Mouse (Mus musculus): ENCODE results near the gene Sc5d. TPM values are rescaled to one million over a fixed set of nuclear protein-coding genes. Genes with fewer than 3 reads are reported as not detected.

Sc5d gene
- total RNA-seq (2021): 100 to 1,000 TPM; 100 to 104 TPM
- long read RNA-seq, experiment 1, full-length matches to known transcripts: 79 of 92 reads
- long read RNA-seq, experiment 1, partial matches to known transcripts: 9 of 92 reads
- long read RNA-seq, experiment 1, other reads (novel, unspliced or antisense): 4 of 92 reads
- long read RNA-seq, experiment 2, full-length matches to known transcripts: 262 of 309 reads
- long read RNA-seq, experiment 2, partial matches to known transcripts: 28 of 309 reads
- long read RNA-seq, experiment 2, other reads (novel, unspliced or antisense): 19 of 309 reads

DNA sequence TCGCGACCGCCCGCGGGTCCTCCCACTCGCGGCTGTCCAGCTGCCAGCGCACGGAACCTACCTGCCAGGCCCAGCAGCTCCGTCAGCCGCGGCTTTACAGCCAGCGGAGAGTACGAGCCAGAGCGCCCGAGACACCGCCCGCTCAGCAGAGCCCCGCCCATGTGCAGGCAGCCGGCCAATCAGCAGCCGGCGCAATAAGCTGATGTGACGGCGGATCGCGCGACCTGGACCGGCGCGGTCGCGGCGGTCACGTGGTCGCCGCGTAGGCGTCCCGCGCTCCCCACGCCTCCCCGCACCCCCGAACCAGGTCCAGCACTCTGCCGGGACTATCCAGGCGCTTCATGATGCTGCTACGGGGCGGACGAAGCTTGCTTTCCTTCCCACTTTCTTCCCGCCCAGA is at the start of gene Sc5d:
Sc5d (minus strand) TSS at position 112 of the 400 bp plus-strand sequence.
- DNase-seq (ENCODE audit: low spot score in 2 of 2): peak; percentile 91 to 93

DNA sequence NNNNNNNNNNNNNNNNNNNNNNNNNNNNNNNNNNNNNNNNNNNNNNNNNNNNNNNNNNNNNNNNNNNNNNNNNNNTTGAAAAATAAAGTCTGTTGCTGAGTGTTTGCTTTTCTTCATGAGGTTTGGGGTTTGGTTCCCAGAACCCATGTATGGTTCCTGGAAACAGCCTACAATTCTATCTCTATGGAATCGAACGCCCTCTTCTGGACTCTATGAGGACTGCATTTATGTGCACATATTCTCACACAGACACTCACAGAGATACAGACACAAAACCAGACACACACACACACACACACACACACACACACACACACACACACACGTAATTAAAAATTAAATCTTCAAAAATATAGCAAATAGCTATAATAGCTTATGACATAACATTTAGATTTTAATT is 47.3 kb upstream of the Sc5d start:
- no peak for DNase-seq (ENCODE audit: low spot score in 2 of 2)

DNA sequence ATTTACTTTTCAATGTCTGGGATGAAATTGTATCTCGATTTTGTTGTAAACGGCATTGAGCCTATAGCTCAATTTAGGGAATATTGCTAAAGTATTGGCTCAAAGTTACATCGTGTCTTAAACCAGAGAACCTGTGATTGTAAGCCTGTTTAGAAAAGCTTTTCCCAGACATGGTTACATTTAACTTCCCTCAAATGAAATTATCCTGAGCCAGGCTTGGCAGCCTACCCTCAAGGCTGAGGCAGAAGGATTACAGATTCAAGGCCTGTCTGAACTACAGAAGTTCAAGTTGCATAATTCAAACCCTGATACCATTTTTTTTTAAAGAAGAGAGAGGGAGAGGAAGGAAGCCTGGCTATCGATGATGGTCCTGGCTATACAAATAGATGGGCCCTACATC is 39.8 kb upstream of the Sc5d start:
- DNase-seq (ENCODE audit: low spot score in 2 of 2): no peak

DNA sequence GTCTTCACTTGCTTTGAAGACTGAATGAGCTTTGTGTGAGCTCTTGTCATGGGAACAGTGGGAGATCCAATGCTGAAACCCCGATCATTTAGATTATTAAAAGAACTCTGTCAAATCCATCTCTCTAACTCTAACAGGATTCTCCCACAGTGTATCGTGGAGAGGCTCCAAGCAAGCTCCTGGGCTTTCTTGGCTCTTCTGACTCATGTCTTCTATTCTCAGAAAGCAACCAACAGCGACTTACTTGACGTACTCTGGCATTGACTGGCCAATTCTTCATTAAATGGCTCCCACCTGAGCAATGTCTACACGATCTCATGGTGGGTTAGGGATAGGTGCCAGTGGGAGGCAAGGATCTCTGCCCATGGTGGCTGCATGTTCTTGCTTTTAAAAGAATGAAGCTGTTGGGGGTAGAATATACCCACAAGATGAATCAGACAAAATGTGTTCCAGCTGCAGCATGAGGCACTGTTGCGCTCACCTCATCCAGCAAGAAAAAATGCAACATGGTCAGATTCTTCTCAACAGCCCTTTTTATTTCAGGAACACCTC is 37.1 kb upstream of the Sc5d start:
- DNase-seq (ENCODE audit: low spot score in 2 of 2): no peak

DNA sequence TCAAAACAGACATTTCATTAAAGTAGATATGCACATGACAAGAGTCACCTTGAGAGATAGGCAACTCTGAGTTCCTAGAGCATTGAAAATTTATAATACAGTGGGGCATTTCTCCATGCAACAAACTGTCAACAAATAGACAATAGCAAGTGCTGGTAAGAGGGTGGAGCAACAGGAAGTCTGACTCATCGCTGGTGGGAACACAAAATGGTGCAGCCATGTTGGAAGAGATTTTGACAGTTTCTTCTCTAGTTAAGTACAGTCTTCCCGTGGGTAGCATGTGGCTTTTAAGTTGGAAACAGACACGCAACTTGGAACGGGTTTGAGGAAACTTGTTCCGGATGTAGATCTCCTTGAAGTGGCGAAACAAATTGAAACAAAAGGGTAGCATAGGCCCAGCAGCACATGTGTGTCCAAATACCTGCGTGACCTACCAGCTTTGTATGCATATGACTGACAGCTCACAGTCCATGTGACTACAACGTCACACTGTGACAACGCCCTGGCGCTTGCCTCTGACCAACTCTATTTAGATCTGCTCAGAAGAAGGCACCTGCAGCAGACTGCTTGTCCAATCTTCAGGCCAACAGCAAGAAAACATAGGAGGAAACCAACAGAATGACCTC is 32.4 kb upstream of the Sc5d start:
- DNase-seq (ENCODE audit: low spot score in 2 of 2): no peak

DNA sequence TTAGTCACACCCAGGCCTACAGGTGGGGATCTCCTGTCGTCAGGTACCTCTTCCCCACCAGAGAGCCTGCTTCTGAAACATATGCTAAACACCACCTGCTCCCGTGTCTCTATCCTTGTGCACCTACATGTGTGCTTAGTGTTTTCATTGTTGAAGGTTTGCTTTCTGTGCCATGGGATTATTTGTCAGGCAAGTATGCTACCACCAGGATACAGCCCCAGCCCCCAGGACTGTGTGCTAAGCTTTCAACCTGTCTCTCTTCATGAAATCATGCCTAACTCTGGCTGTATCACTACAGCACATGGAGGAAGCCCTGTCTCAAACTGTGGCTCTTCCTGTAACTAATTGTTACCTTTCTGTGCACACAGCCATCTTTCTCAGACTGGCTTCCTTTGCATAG is 30.1 kb upstream of the Sc5d start:
- DNase-seq (ENCODE audit: low spot score in 2 of 2): no peak

DNA sequence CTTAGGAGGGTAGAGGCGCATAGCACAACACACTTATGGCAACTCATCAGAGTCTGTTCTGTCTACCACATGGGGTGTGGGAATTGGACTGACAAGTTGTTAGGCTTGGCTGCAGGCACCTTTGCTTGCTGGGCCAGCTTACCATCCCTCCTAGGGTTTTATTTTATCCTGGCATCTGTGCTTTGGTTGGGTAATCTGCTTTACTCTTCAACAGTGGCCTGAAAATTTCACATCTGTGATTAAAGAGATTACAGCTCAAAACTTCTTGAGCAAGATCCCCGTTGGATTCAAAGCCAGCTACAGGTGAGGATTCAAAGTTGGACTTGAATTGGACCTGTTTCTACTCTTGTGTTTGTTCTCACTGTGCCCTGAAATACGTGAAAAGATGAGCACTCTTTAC is 29.5 kb upstream of the Sc5d start:
- DNase-seq (ENCODE audit: low spot score in 2 of 2): no peak

DNA sequence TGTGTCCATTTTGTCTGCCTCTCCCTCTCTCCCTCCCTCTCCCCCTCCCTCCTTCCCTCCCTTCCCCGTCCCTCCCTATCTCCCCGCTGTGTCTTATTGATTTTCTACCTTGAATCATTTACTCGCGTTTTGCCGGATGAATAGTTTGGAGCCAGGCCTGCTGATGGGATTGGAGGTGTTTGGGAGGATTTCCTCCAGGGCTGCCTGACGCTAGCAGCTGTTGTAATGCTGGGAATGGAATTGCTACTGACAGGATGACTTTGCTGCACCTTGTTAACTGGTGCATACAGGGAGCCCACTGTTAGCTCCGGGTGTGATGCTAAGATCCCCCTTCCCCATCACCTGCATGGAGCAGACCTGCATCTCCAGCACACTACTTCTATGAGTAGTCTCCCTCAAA is 29.0 kb upstream of the Sc5d start:
- no peak for DNase-seq (ENCODE audit: low spot score in 2 of 2)

DNA sequence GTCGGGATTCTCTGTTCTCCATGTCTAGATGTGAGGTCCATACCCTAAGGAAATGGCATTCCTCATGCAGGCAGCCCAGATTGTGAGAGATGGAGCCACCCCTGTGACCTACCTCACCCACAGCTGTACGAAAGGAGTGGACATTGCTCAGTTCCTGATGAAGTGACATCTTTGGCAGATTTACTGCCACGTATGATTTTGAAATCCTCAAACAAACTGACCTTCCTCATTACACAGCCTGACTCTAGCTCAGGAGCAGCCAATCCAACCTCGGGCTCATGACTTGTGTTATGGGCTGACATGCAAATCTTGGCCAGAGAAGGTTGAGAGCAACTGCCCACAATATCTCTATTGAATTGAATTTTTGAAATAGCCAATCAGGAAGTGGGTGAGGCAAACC is 15.6 kb upstream of the Sc5d start:
- no peak for DNase-seq (ENCODE audit: low spot score in 2 of 2)

DNA sequence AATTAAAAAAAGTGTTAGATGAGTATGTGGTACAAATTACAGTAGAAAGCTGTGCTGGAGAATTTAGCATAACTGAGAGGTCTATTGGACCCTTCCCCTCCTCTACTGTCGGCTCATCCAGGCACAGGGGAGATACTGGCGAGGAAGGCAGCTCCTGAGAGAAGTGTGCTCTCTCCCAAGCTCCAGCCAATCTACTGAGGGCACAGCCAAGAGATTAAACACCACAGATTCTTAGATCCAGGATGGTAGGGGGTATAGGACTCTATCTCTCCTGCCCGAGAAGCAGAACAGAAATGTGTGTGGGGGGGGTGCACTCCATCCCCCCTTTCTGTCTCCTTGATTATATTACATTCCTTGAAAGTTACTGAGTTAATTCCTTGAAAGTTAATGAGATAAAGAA is 14.0 kb upstream of the Sc5d start:
- DNase-seq (ENCODE audit: low spot score in 2 of 2): no peak

DNA sequence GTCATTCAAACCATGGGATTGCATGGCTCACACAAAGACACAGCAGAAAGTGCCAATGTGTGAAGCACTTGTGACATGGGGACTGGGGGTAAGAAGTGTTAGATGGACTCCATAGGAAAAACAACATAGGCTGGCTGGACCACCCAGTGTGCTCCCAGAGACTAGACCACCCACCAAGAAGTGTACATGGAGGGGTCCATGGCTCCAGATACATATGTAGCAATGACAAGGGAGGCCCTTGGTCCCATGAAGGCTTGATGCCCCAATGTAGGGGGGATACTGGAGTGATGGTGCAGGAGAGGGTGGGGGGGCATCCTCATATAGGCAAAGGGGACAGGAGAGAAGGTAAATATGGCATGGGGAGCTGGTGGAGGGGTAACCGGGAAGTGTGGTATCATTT is 13.6 kb upstream of the Sc5d start:
- DNase-seq (ENCODE audit: low spot score in 2 of 2): no peak

DNA sequence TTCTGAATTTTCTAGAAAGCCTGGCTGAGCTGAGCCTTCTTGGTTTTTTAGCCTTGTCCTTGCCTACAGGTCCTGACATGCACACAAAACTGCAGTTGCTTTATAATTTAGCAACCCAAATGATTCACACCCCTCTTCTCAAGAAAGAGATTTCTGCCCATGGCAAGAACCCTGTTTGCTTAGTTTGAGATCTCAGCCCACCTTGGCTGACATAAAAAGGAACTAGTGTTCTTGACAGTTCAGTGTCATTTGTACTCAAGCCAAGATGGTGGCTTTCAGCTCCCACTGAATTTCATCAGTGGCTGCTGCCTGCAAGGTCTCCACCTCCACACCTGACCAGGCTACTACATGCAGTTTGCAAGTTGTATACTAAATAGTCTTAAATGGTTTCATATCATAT is 13.1 kb upstream of the Sc5d start:
- no peak for DNase-seq (ENCODE audit: low spot score in 2 of 2)

DNA sequence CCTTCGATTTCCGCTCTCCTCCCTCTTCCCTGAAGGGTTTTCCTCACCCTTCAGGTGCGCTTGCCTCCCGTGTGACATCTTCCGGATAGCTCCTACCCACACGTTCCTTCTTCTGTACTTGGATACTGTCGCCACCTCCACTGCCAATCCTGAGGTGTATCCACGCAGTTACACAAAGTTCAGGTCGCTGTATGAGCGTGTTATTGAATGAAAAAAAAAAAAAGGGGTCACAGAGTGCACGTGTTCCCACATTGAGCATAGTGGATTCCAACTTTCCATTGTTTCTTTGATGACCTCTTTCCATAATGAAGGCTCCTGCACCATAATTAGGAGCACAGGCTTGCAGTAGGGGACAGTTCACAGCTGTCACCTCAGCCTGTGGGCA is 11.7 kb upstream of the Sc5d start:
- no peak for DNase-seq (ENCODE audit: low spot score in 2 of 2)

DNA sequence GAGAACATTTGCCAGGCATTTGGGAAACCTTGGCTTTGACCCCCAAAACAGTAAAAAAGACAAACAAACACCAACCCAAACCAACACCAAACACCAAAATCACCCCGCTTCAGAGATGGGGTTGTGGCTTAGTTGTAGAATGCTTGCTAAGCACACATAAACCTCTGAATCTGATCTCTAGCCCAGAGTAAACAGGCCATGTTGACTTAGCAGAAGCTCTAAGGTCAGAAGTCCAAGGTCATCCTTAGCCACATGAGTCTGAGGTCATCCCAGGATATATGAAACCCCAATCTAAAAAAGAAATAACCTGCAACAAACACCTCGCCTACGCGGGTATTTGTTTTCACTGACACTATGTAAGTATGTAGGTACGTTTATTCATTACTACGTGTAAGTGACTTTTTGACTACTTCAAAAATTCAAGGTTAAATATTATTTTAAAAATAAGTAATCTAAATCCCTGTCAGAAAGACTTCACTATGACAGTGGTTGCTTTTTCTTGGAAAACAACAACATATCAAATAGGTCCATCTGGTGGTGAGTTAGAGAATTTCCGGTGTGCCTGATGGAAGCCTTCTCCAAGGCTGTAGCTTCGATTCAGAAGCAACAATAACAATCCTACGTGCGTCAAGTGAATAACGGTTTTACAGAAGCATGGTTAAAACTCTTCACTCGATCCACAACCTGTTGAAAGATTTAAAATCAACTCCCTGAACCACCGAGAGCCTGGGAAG is 11.1 kb upstream of the Sc5d start:
- DNase-seq (ENCODE audit: low spot score in 2 of 2): no peak

DNA sequence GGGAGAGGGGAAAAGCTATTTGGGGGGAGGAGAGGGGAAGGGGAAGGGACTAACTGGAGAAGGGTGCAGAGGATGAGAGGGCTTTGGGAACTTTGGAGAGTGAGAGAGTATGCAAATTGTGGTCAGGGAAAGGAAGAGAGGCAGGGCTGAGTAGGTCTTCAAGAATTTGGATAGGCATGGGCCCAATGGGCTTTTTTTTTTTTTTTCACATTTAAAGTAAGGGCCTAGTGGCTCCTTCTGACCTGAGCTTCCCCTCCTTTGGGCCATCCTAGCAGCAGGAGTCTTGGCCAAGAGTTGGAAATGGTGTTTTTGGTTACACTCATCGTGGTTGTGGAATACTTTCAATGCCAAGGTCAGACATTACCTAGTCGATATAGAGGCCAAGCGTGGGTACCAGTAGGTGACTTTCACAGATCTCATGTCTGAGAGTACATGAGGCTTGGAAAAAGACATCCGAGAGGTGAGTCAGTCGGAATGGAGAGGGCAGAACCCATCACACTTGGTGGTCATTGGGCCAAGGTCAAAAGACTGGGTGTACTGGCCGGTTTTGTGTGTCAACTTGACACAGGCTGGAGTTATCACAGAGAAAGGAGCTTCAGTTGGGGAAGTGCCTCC is 9.7 kb upstream of the Sc5d start:
- DNase-seq (ENCODE audit: low spot score in 2 of 2): no peak

DNA sequence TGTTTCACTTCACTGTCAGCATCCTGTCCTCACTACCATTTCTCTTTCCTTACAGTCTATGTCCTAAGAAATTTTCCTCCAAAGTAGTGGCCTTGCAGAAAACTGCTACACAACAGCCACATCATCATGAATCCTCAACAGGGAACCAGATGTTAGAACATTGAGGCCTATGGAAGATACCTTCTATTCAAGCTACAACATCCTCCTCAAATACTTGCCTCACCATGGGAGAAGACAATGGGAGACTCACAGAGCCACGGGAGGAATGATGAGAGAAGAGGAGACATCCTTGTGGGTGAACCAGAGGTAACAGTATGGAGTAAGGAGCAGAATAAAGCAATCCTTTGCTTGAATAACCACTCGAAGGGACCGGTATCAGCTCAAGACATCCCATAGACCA is 9.1 kb upstream of the Sc5d start:
- DNase-seq (ENCODE audit: low spot score in 2 of 2): no peak

DNA sequence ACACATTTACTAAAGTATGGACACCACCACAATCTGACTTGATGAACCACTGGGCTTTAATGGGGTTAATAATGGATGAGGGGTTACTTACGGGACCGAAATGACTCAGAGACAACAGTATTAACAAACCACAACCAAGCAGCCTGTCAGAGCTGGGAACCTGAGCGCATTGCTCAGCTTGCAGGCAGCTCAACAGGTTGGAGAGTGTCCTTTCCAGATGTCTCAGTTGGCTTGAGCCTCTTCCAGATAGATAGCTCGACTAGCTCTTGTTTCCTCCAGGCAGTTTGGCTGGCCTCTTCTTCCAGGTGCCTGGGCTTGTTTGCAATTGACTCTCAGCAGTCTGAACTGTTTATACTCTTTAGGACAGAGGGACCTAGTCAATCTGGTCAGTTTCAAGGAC is 8.6 kb upstream of the Sc5d start:
- DNase-seq (ENCODE audit: low spot score in 2 of 2): no peak

DNA sequence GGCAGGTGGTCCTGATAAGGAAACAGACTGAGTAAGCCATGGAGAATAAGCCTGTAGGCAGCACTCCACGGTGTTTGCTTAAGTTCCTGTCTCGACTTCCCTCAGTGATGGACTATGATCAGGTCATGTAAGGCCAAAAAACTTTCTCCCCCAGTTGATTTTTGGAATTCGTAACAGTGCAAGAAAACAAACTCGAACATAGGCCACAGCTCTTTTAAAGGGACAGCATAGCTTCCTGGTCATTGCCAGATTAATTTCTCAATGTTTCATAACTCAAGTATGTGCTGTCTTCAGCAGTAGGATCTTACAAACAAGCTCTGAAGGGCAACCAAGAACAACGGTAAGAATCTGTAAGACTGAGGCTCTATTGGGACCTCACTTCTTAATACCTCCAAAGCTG is 7.4 kb upstream of the Sc5d start:
- no peak for DNase-seq (ENCODE audit: low spot score in 2 of 2)

DNA sequence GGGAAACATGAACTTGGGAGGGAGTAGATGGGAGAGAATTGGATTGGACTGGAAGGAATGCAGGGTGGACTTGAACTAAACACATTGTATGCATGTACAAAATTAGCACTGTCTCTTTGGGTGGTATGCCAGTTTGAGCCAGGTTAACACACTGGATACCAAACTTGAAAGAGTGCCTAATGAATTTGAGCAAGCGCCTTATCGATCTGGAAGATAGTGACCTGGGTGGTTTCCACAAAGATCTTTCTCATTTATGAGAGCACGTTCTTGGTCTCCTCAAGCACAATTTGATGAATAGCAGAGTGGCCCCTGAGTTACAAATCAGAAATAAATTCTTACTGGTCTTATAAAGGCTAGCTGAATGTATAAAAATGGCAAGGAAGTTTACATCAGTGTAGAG is 6.6 kb upstream of the Sc5d start:
- DNase-seq (ENCODE audit: low spot score in 2 of 2): no peak

DNA sequence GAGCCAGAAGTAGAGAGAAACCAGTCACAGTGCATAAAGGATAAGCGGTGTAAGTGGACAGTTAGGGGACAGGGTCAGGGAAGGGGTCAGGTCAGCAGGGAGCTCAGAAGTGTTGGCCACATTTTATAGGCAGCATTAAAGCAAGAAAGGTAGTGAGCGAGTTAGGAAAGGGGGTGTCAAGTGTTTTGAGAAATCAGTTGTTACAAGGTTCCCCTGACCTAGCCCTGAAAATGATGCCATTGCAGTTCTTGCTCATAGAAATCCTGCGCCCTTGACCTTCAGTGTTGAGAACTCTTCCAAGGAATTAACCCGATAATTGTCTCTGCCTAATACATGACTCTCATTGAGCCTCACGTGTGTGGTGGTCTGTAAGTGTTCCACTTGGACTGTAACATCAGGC is 6.0 kb upstream of the Sc5d start:
- peak in 1 of 2 experiments; percentile 27 for DNase-seq (ENCODE audit: low spot score in 2 of 2)

DNA sequence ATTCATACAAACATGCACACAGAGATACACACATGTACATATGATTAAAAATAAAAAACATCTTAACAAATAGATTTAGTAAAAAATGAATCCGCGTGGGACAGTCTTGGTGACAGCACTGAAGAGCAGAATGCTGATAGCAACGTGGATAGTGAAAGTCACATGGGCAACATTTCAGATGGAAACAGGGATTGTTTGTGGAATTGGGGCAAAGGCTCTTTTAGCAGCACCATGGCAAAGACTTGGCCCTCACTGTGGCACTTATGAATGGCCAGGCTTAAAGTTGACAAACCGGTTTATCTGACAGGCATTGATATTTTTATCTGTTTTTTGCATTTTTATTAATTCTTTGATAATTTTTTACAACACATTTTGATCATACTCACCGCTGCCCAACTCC is 4.3 kb upstream of the Sc5d start:
- no peak for DNase-seq (ENCODE audit: low spot score in 2 of 2)

DNA sequence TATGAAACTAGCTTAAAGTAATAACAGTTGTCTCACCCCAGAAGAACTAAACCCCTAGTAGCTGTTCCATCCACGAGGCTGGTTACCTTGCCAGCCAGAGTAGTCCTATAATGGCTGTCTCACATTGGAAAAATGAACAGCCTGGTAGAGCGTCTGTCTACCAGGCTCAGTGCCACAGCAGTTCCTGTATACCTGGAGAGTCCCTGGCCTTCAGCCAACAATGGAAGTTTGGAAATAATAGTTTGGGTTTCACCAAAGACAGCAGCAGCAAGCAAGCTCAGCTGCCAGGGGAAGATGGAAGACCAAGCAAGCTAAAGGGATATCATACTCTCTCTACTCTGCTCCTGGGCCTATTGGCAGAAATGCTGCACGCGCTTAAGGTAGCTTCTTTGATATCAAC is 1.3 kb upstream of the Sc5d start:
- DNase-seq (ENCODE audit: low spot score in 2 of 2): no peak
